Mouse (Mus musculus): Measurements from ENCODE around the gene Zfp217.

Gene Zfp217

DNA sequence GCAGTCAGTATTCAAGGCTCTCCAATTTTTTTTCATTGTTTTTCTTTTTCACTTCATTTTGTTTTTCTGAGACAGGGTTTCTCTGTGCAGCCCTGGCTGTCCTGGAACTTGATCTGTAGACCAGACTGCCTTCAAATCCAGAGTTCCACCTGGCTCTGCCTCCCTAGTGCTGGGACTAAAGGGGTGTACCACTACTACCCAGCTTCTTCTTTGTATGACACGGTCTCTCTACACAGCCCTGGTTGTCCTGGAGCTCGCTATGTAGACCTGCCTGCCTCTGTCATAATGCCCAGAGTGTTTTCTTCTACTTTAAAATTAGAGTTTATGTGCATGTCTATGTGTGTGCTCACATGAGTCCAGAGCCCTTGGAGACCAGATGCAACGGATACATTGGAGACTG lies 27.3 kb upstream of the Zfp217 start:
- POLR2A ChIA-PET = interaction anchor here (0.5 to 3.4 kb wide), 14 partner anchors 9 to 201 kb away, joined by 3 to 19 read pairs (median 5); no protein-coding TSS in a partner anchor
- CTCF ChIA-PET = interaction anchor here in 1 of 4 experiments (0.7 kb wide), 1 partner anchor 14 kb away, joined by 5 read pairs; no protein-coding TSS in a partner anchor

DNA sequence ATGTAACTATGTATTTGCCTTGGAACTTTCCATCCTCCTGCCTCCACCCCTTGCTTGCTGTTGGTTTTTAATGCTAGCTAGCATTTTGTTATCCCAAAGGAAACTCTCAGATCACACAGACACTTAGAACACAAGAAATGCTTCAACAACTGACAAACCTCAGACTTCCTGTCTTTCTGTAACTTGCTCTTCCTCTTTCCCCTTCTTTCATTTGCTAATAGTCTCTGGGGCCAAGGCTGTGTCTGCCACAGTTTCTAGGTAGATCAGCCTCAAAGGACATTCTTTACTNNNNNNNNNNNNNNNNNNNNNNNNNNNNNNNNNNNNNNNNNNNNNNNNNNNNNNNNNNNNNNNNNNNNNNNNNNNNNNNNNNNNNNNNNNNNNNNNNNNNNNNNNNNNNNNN lies 21.2 kb upstream of the Zfp217 start:
- ChIA-PET POLR2A (interaction anchor here in 3 of 4 experiments (0.6 to 2.1 kb wide), 11 partner anchors 8 to 588 kb away, joined by 3 to 6 read pairs (median 3); no protein-coding TSS in a partner anchor), CTCF (interaction anchor here in 1 of 4 experiments (1.2 kb wide), 1 partner anchor 37 kb away, joined by 4 read pairs; no protein-coding TSS in a partner anchor)

DNA sequence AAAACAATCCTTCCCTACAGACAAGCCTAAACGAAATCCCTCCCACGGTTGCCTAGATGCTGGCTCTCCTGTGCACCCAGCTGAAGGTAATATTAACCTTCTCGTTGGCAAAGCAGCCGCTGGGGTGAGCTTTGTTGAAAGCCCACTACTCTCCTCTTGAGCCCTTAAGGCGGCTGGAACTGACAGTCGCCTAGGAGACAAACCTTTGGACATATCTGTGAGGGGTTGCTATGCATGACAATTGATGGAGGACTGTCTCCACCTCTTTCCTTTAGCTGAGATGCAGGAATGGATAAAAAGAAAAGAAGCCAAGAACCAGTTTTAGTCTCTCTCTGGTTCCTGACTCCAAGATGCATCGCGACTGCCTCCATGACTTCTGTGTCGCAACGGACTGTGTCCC lies 17.7 kb upstream of the Zfp217 start:
- CTCF ChIA-PET = interaction anchor here in 3 of 4 experiments (0.5 to 1.5 kb wide), 9 partner anchors 15 to 1186 kb away, joined by 3 to 6 read pairs (median 4); no protein-coding TSS in a partner anchor
- POLR2A ChIA-PET = interaction anchor here (0.6 to 4.6 kb wide), 37 partner anchors 8 to 162 kb away, joined by 3 to 24 read pairs (median 4); partner anchors contain the start of gene Zfp217 (in 2 of the 4)

DNA sequence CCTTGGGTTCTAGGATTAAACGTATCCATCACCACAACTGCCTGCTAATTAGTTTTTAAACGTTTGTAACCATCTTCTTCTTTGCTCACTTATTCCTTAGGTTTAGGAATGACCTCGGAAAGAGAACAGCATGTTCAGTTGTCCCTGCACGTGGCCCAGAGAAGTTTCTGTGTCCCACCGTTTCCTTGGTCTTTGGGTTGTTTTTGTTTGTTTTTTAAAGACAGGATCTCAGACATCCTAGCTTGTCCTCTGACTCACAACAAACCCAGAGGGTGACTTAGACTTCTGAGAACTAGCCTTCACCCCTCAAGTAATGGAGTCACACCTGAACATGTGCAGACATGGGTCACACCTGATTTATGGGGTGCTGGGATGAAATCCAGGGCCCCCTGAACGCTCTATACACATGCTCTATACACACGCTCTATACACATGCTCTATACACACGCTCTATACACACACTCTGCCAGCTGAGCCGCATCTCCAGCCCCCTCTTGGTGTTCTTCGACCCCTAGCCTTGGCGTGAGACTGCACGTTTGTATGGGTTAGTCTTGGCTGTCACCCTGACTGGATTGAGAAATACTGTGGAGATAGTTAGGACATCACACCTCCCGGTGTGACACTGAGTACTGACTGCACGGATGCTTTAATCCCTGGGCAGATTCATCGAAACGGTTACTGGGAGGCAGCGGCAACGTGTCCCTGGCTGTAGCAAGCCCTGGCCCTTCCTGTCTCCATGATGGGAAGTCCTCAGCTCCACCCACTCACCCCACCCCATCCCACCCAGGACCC lies 16.0 kb upstream of the Zfp217 start:
- POLR2A ChIA-PET = interaction anchor here in 2 of 4 experiments (0.6 to 4.6 kb wide), 8 partner anchors 10 to 73 kb away, joined by 3 to 24 read pairs (median 4); no protein-coding TSS in a partner anchor
- CTCF ChIA-PET = interaction anchor here in 1 of 4 experiments (0.6 kb wide), 1 partner anchor 178 kb away, joined by 3 read pairs; no protein-coding TSS in a partner anchor

DNA sequence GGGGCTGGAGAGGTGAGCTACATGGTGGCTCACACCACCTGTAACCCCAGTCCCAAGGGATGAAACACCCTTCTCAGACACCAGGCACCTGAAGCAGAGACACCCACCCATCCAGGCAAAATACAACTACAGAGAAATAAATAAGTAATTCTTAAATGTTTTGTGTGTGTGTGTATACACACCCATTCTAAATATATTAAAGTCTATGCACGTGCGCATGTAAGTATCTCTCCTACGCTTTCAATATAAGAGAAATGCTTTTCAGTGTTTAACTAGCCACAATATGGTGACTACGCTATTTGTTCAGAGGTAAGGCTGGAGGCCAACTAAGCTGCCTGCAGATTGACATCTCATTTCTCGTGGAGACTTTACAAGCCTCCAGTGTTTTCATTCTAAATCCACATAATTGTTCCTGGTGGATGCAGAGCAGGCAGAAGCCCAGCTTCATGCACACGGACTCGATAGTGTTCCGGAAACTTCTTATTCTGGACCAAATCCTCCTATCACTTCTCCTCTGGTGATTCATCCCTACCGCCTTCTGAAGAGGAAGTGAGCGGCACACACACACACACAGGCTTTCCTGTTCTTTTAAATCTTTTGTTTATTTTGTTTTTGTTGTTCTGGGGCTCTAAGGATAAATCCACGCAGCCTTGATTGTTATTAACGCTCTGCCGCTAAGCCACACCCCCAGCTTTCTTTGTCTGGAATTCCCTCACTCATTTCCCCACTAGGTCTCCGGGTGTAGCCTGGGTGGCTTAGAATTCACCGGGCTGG lies 12.1 kb upstream of the Zfp217 start:
- POLR2A ChIA-PET = interaction anchor here in 3 of 4 experiments (0.7 to 2.4 kb wide), 13 partner anchors 12 to 86 kb away, joined by 3 to 10 read pairs (median 4); partner anchors contain the start of gene Zfp217 (in 1 of the 3)
- CTCF ChIA-PET = interaction anchor here in 2 of 4 experiments (0.5 to 1.0 kb wide), 2 partner anchors 18 to 60 kb away, joined by 3 to 11 read pairs; no protein-coding TSS in a partner anchor

DNA sequence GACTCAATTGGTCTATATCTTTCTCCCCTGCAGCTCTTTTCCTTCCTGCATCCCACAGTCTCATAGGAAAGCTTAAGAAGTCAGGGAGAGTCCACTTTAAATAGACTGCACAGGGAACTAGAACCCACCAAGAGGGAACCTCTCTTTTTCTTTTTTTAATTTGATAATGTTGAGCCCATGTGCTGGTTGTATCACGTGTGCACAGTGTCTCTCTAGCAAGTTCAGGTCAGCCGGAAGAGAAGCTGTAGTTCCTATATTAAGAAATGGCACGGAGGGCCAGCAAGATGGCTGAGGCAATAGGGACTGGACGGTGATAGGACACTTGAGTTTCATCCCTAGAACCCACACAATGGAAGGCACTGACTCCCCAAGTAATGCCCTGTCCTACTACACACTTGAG lies 11.1 kb upstream of the Zfp217 start:
- ChIA-PET CTCF (no interaction called here), POLR2A (interaction anchor here in 3 of 4 experiments (0.6 to 1.3 kb wide), 7 partner anchors 11 to 48 kb away, joined by 3 to 5 read pairs (median 3); no protein-coding TSS in a partner anchor)

DNA sequence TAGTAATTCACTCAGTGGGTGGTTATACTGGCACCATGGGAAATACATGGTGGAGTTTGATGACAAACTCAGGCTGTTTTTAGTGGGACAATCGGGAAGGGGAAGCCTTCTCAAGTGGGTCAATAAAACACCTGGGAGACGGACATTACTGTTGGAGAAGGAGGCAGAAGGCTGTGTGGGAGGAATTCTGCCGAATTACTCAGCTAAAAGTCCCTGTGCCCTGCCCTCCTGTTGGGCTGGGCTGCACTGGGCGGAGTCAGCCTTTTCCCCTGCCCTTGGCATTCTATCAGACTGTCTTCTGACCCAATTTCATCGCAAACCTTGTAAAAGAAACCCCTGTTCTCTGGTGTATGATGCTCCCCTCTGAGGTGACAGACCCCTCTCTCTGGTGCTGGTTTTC lies 10.3 kb upstream of the Zfp217 start:
- ChIA-PET CTCF (no interaction called here), POLR2A (interaction anchor here in 2 of 4 experiments (0.8 to 1.3 kb wide), 4 partner anchors 10 to 49 kb away, joined by 3 to 5 read pairs (median 3); no protein-coding TSS in a partner anchor)

DNA sequence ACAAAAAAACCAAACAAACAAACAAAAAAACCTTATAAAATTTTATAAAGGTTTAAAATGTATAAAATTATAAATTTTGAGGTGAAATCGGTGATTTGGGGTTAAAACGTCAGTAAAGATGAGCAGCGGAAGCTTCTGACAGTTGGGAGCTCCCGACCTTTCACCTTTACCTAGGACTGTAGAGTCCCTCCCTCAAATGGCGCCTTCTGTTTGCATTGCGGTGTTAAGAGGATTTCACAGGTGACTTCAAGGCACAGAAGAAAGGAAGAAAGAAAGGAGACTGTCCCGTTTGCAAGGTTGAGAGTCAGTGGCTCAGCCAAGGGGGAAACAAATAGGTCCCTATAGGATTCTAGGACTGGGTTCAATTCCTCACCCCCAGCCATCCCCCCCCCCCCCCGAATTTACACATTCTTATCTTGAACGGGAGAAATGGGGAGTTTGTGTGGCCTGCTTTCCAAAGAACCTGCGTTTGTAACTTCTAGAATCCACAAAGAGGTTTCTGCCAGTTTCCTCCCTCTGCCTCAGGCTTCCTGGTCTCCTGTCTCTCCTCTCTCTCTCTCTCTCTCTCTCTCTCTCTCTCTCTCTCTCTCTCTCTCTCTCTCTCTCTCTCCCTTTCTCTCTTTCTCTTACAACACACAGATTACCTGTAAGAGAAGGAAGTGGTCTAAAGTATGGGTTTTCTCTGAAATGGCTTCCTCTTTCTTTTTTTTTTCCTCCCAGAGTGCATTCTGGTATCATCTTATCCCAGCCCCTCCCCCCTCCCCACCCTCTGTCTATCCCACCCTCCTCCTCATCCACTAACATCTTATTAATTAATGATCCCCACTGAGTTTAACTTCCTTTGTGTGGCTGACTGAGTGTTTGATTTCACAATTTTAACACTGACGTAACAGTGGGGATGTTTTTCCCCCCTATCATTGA lies 9.6 kb upstream of the Zfp217 start:
- POLR2A ChIA-PET = interaction anchor here in 2 of 4 experiments (0.5 to 0.8 kb wide), 4 partner anchors 49 to 1243 kb away, joined by 3 read pairs; no protein-coding TSS in a partner anchor
- CTCF ChIA-PET = no interaction called here

DNA sequence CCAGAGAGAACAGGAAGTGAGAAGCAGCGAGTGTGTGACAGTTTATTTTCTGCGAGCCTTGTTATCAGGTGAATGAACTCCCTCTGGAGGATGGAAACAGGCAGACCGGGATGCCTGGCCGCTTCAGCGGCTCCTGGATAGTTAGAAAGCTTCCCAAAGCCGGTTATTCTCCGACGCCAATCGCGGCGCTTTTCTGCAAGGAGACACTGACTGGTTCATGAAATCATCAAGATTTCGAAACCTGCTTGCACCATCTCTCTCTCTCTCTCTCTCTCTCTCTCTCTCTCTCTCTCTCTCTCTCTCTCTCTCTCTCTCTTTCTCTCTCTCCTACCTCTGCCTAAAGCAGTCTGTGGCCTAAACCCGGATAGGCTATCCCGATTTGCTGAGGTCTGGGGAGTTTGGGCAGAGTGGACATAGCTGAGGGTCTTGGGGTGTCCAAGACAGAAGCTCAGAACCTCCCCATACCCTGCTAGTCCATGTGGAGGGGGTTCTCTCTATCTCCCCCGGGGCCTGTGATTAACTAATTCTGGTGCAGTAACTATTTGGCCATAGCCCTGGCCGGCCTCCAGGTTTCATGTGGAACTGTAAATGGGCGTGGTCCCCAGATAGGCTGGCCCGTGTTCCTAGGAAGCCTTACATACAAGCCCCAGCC lies 7.3 kb upstream of the Zfp217 start:
- ChIA-PET POLR2A (interaction anchor here (0.6 to 1.6 kb wide), 15 partner anchors 10 to 612 kb away, joined by 3 to 9 read pairs (median 4); no protein-coding TSS in a partner anchor), CTCF (interaction anchor here in 3 of 4 experiments (0.6 to 1.0 kb wide), 4 partner anchors 30 to 1308 kb away, joined by 3 to 7 read pairs (median 3); no protein-coding TSS in a partner anchor)

DNA sequence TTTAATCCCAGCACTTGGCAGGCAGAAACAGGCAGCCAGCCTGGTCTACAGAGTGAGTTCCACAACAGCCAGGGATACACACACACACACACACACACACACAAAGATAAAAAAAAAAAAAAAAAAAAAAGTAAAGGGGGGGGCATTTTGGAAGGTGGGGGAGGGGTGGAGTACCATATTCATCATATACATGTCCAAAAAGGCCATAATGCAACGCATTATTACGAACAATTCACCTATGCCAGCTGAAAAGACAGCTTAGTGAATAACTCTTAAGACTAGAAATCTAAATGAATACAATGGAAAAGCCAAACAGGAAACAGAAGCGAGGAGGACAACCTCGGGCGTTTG lies 6.8 kb upstream of the Zfp217 start:
- ChIA-PET POLR2A (interaction anchor here in 3 of 4 experiments (0.7 to 1.6 kb wide), 13 partner anchors 11 to 612 kb away, joined by 3 to 7 read pairs (median 3); no protein-coding TSS in a partner anchor), CTCF (interaction anchor here in 2 of 4 experiments (0.7 to 1.0 kb wide), 2 partner anchors 31 to 62 kb away, joined by 3 read pairs; no protein-coding TSS in a partner anchor)

DNA sequence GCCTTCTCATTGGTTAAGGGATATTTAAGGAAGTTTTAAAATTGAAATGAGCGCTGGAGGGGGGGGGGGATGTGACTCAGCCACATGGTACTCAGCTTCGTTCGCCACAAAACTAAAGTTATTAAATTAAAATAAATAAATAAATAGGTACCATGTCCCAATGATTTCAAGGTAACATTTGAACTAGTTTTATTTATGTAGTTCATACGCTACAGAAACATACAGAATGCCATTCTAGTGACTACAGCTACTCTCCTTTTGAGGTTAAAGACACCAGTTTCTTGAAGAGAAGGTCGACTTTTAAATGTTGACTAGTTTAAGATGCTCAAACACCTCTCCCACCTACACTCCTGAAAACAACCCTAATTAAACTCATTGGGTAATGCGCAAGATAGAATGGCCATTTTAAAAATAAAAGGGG lies 6.4 kb upstream of the Zfp217 start:
- ChIA-PET CTCF (no interaction called here), POLR2A (interaction anchor here in 1 of 4 experiments (0.7 to 1.6 kb wide), 7 partner anchors 10 to 92 kb away, joined by 3 to 4 read pairs (median 3); no protein-coding TSS in a partner anchor)

DNA sequence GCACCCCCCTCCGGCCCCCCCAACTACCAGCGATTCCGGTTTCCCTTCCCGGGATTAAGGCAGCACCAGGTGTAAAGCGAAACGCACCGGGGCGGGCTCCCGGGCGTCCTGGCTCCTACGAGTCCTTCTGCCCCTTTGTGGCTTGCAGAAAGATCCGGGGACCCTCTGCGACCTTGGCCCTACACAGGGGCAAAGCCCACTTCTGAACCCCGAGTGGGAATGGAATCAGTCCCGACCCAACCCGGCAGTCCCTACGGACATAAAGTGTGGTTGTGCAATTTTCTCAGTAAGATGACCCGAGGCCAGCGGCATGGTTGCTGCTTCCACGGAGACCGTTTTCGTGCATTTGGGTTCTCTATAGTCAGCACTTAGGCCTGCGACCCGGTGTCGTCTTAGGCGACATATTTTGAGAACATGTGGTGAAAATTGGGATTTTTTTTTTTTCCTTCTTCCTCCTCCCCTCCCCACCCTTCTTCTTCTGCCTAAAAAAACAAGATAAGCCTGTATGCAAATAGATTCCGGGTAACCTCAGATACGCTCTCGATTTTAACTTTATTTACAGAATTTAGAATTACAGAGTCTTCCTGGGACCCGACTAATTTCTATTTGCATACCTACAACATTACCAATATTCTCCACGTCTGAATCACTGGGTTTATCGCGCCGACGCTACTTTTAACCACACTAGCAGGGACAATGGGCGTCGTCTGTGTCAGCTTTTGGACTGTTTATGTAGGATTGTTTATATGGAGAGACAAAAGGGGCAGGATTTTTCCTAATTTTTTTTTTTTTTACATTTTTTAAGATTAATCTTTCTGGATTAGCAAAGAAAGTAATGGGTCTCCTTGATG lies 5.7 kb upstream of the Zfp217 start:
- CTCF ChIA-PET = interaction anchor here in 1 of 4 experiments (0.9 kb wide), 1 partner anchor 54 kb away, joined by 5 read pairs; no protein-coding TSS in a partner anchor
- POLR2A ChIA-PET = interaction anchor here in 3 of 4 experiments (0.6 to 2.4 kb wide), 15 partner anchors 10 to 76 kb away, joined by 3 to 12 read pairs (median 4); no protein-coding TSS in a partner anchor

DNA sequence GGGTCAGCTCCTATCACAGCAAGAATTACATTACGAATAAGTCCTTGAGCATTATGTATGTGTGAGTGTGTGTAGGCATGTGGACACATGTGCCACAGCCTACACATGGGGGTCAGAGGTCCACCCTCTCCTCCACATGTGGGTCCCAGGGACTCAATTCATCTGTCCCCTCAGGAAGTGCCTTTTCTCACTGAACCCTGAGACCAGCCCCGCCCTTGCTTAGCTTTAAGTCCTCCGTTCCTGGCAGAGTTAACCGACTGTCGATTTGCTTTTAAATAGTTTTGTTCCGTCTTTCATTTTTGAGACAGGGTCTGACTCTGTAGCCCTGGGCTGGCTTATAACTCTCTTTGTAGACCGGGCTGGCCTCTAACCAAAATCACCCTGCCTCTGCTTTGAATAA lies 5.0 kb upstream of the Zfp217 start:
- CTCF ChIA-PET = interaction anchor here in 2 of 4 experiments (0.5 to 1.2 kb wide), 4 partner anchors 28 to 1620 kb away, joined by 3 to 5 read pairs (median 4); no protein-coding TSS in a partner anchor
- POLR2A ChIA-PET = interaction anchor here in 3 of 4 experiments (0.6 to 2.4 kb wide), 16 partner anchors 9 to 56 kb away, joined by 3 to 12 read pairs (median 4); no protein-coding TSS in a partner anchor

DNA sequence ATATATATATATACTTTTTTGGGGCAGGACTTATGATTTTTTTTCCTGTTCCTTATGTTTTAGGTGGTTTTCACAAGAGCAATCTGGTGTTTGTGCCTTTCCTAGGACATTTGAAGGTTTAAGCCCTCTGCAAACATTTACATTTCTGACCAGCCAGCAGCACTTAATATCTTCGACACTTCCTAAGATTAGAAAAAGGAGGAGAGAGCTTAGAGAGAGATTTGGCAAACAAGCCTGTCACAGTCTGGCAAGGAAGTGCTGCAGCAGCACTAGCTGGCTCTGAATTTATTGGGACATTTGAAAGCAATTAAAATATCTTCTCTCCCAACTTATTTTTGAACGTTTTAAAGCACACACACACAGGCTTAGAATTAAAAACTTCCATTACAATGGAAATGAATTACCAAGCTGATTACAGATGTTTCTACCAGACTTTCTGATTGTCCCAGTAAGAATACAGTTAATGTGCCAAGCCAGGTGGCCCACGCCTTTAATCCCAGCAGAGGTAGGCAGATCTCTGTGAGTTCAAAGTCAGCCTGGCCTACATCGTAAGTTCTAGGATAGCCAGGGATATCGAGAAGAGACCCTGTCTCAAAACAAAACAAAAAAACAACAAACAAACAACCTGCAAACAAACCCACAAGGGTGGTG lies 4.3 kb upstream of the Zfp217 start:
- CTCF ChIA-PET = interaction anchor here in 2 of 4 experiments (0.5 to 1.2 kb wide), 3 partner anchors 28 to 1619 kb away, joined by 3 to 4 read pairs (median 3); no protein-coding TSS in a partner anchor
- POLR2A ChIA-PET = interaction anchor here in 2 of 4 experiments (0.6 to 2.4 kb wide), 14 partner anchors 8 to 57 kb away, joined by 3 to 12 read pairs (median 4); no protein-coding TSS in a partner anchor

DNA sequence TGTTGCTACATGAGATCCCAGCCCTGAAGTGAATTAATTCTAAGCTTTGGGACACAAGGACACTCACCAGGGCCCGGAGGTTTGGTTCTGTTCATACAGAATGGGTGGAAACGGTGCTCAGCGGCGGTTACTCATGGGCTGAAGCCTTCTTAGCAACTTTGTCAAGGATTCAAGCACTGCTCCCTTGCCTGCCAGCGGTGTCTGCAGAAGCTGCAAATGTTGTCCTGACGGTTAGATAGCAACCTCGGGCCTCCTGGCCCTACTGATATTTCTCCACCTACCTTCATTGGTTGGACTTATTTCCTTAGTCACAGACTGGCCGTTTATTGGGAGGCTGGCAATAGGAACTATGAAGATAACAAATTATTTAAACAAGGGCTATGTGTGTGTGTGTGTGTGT lies 3.6 kb upstream of the Zfp217 start:
- POLR2A ChIA-PET = interaction anchor here in 2 of 4 experiments (0.9 to 2.4 kb wide), 4 partner anchors 12 to 50 kb away, joined by 3 to 9 read pairs (median 4); no protein-coding TSS in a partner anchor
- CTCF ChIA-PET = interaction anchor here in 1 of 4 experiments (1.2 kb wide), 1 partner anchor 48 kb away, joined by 3 read pairs; no protein-coding TSS in a partner anchor
